Mouse (Mus musculus) frontal cortex, postnatal 14 days (tissue): ENCODE measurements at regions not wholly inside any gene's neighbourhood (a gene's known extent, or its start where the extent isn't known, plus 50 kb on each side); places are given as distances from the start of the nearest gene placed in this dataset.

Source experiments
- DNase-seq, 2 experiments: peaks; one replicate each; pipeline ENCODE4 v3.0.0; 2022; ENCODE audit warnings: low spot score in 2 of 2

GRCm38 (mm10) chr17:84888525-84888924, 68.0 kb upstream of the Ppm1b start:
- DNase-seq = no peak

- no peak for DNase-seq
These were observed 65.5 kb upstream of the Ppm1b start for GRCm38 (mm10) chr17:84890871-84891599.

- DNase-seq = no peak
These were observed 63.1 kb upstream of the Ppm1b start for GRCm38 (mm10) chr17:84893273-84894033.

GRCm38 (mm10) chr17:84895526-84895925, 61.0 kb upstream of the Ppm1b start:
- no peak for DNase-seq

- no peak for DNase-seq
These were observed 60.0 kb upstream of the Ppm1b start for GRCm38 (mm10) chr17:84896572-84896971.

- DNase-seq = no peak
These were observed 58.1 kb upstream of the Ppm1b start for GRCm38 (mm10) chr17:84898407-84898806.

GRCm38 (mm10) chr17:84903625-84904337, 52.8 kb upstream of the Ppm1b start:
- no peak for DNase-seq
